Mouse (Mus musculus) adrenal gland, postnatal 25 days (tissue): Measurements from ENCODE around the gene Mybbp1a. TPM values are rescaled to one million over a fixed set of nuclear protein-coding genes. Genes with fewer than 3 reads are reported as not detected.
"Not testable (repeated sequence)": the region's sequence is repeated elsewhere in the genome, so short reads cannot be mapped to it uniquely, and the experiment has no call there.

ENCODE experiments used
- DNase-seq: peaks from one replicate; pipeline ENCODE4 v3.0.0; 2021; ENCODE audit warnings: mixed read lengths
- total RNA-seq: library from RNA; stranded (reverse); gene quantifications from 2 replicates; pipeline ENCODE4 v1.2.3, GENCODE M21; 2021

The Mybbp1a gene
- total RNA-seq, 1 experiment from 2014 or later = 83.9 TPM

GRCm38 (mm10) chr11:72413601-72414190 lies 27.5 kb upstream of the Mybbp1a start:
- no peak for DNase-seq

- DNase-seq = no peak
These were observed 26.0 kb upstream of the Mybbp1a start for GRCm38 (mm10) chr11:72415155-72415554.

GRCm38 (mm10) chr11:72416666-72417065 lies 24.5 kb upstream of the Mybbp1a start:
- DNase-seq = no peak

- DNase-seq = no peak
These were observed 23.8 kb upstream of the Mybbp1a start for GRCm38 (mm10) chr11:72417376-72417775.

GRCm38 (mm10) chr11:72418227-72418626 lies 22.9 kb upstream of the Mybbp1a start:
- no peak for DNase-seq

GRCm38 (mm10) chr11:72419006-72419405 lies 22.1 kb upstream of the Mybbp1a start:
- DNase-seq = no peak

- no peak for DNase-seq
These were observed 20.6 kb upstream of the Mybbp1a start for GRCm38 (mm10) chr11:72420460-72421122.

- peak; percentile 50 for DNase-seq
These were observed 19.5 kb upstream of the Mybbp1a start for GRCm38 (mm10) chr11:72421518-72422278.

GRCm38 (mm10) chr11:72423686-72424085 lies 17.5 kb upstream of the Mybbp1a start:
- no peak for DNase-seq

- no peak for DNase-seq
These were observed 16.0 kb upstream of the Mybbp1a start for GRCm38 (mm10) chr11:72425201-72425600.

GRCm38 (mm10) chr11:72426884-72427283 lies 14.3 kb upstream of the Mybbp1a start:
- DNase-seq = no peak

GRCm38 (mm10) chr11:72428694-72429093 lies 12.5 kb upstream of the Mybbp1a start:
- DNase-seq = peak; percentile 82

- peak; percentile 63 for DNase-seq
These were observed 11.9 kb upstream of the Mybbp1a start for GRCm38 (mm10) chr11:72429288-72429690.

GRCm38 (mm10) chr11:72430311-72431068 lies 10.7 kb upstream of the Mybbp1a start:
- not testable (repeated sequence) for DNase-seq

- DNase-seq = peak; percentile 55
These were observed 6.0 kb upstream of the Mybbp1a start, which contains the start of gene Ggt6 for GRCm38 (mm10) chr11:72434963-72435693. Ggt6 (plus strand) TSS chr11:72435526.

- DNase-seq = peak; percentile 51
These were observed 5.5 kb upstream of the Mybbp1a start for GRCm38 (mm10) chr11:72435694-72436045.

- peak; percentile 71 for DNase-seq
These were observed 4.9 kb upstream of the Mybbp1a start for GRCm38 (mm10) chr11:72436271-72436670.

- peak; percentile 68 for DNase-seq
These were observed 4.2 kb upstream of the Mybbp1a start for GRCm38 (mm10) chr11:72436756-72437650.

GRCm38 (mm10) chr11:72438411-72438810 lies 2.7 kb upstream of the Mybbp1a start:
- no peak for DNase-seq

GRCm38 (mm10) chr11:72440597-72440964 lies 574 bp upstream of the Mybbp1a start:
- DNase-seq = not testable (repeated sequence)
